Mouse (Mus musculus): ENCODE data around the gene Rprd2. TPM values are rescaled to one million over a fixed set of nuclear protein-coding genes. Genes with fewer than 3 reads are reported as not detected.

The Rprd2 gene
- polyA plus RNA-seq, 1 experiment from 2014 or later, result 22.4 TPM

DNA sequence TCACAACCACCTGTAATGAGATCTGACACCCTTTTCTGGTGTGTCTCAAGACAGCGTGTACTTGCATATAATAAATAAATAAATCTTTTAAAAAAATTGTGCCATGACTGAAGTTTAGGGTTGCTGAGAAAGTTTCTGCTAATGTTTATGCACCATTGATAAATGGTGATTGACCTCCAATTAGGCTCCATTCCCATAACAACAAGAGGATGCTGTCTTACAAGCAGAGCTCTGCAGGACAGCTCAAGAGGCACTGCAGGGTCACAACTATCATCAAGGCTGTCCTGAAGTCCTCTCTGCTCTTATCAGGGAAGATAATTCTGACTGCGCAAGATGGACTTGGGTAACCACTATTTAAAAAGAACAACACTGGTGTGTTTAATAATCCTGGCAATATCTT, 100.5 kb downstream of the Rprd2 start:
- DNase-seq (ENCODE audit: low spot score, missing footprints) (no peak), ATAC-seq (ENCODE audit: low FRiP score) (no peak)
- no peaks in the 10 kb centered on the region for H3K36me3 ChIP-seq (ENCODE audit: control insufficient read depth, insufficient read depth, low read length)
- 93% methylated on average over 2 of the region's 2 CpGs for WGBS
- H3K27ac ChIP-seq (ENCODE audit: low read depth, low read length), result no peak overlapping the region
- H3K4me1 ChIP-seq (ENCODE audit: control insufficient read depth, insufficient read depth, low read length), result no peaks in the 10 kb centered on the region
- no peak overlapping the region for H3K4me2 ChIP-seq
- H3K27me3 ChIP-seq (ENCODE audit: control insufficient read depth, insufficient read depth, low read length), result no peaks in the 10 kb centered on the region
- H3K9me3 ChIP-seq (ENCODE audit: control insufficient read depth, low read length), result no peaks in the 10 kb centered on the region
- H3K9ac ChIP-seq (ENCODE audit: low read length), result no peak overlapping the region
- H3K4me3 ChIP-seq (ENCODE audit: low read depth, low read length), result no peak overlapping the region

DNA sequence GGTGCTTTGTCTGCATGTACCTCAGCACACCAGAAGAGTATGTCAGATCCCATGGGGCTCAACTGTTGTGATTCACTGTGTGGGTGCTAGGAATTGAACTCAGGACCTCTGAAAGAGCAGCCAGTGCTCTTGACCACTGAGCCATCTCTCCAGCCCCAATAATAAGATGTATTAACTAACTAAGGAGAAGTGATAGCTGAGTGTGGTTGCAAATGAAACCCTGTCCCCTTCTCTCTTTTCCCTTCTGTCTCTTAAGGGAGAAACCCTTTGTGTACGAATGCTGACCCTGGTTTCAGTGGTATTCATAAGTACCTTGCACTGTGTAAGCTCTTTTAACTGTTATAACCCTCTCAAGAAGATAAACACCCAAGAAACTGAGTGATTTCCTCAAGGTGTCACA, 102.6 kb downstream of the Rprd2 start:
- H3K4me1 ChIP-seq (ENCODE audit: control insufficient read depth, insufficient read depth, low read length), result no peaks in the 10 kb centered on the region
- WGBS, result 69% methylated on average over 1 of the region's 1 CpGs

More for the DNA sequence above, 102.6 kb downstream of the Rprd2 start:
- Histone ChIP-seq H3K4me3 (ENCODE audit: low read depth, low read length) (no peak overlapping the region), H3K27me3 (ENCODE audit: control insufficient read depth, insufficient read depth, low read length) (no peaks in the 10 kb centered on the region), H3K4me2 (no peak overlapping the region), H3K9me3 (ENCODE audit: control insufficient read depth, low read length) (no peaks in the 10 kb centered on the region), H3K9ac (ENCODE audit: low read length) (no peak overlapping the region), H3K27ac (ENCODE audit: low read depth, low read length) (no peak overlapping the region), H3K36me3 (ENCODE audit: control insufficient read depth, insufficient read depth, low read length) (no peaks in the 10 kb centered on the region)
- ATAC-seq (ENCODE audit: low FRiP score) (no peak), DNase-seq (ENCODE audit: low spot score, missing footprints) (no peak)

Small RNA genes lying within 50 kb of the gene (microRNA-seq; reads per million reads assigned to microRNA genes)
- not detected for gene Mir7014

Other genes with a start within 250 kb of the Rprd2 start
- 41.8 and 45.1 TPM in 2 replicates for gene Golph3l, start 229.9 kb downstream of the Rprd2 start, polyA plus RNA-seq (2014; fragmentation: Nextera tagmentation; extraction: Ambion mirVana)
- gene Ensa, start 193.9 kb downstream of the Rprd2 start, polyA plus RNA-seq (2014; fragmentation: Nextera tagmentation; extraction: Ambion mirVana), result 88.1 and 93.2 TPM in 2 replicates
- gene Mcl1, start 160.1 kb downstream of the Rprd2 start, polyA plus RNA-seq (2014; fragmentation: Nextera tagmentation; extraction: Ambion mirVana), result 74.1 and 79.9 TPM in 2 replicates
- 0.28 and 0.52 TPM in 2 replicates for gene Adamtsl4, start 130.9 kb downstream of the Rprd2 start, polyA plus RNA-seq (2014; fragmentation: Nextera tagmentation; extraction: Ambion mirVana)
- 15.4 and 18.0 TPM in 2 replicates for gene Ecm1, start 79.3 kb downstream of the Rprd2 start, polyA plus RNA-seq (2014; fragmentation: Nextera tagmentation; extraction: Ambion mirVana)
- 47.9 and 49.6 TPM in 2 replicates for gene Tars2, start 58.7 kb downstream of the Rprd2 start, polyA plus RNA-seq (2014; fragmentation: Nextera tagmentation; extraction: Ambion mirVana)
- 65.3 and 69.6 TPM in 2 replicates for gene Prpf3, start 37.0 kb upstream of the Rprd2 start, polyA plus RNA-seq (2014; fragmentation: Nextera tagmentation; extraction: Ambion mirVana)
- 343 and 356 TPM in 2 replicates for gene Mrps21, start 52.7 kb upstream of the Rprd2 start, polyA plus RNA-seq (2014; fragmentation: Nextera tagmentation; extraction: Ambion mirVana)
- gene Ciart, start 63.4 kb upstream of the Rprd2 start, polyA plus RNA-seq (2014; fragmentation: Nextera tagmentation; extraction: Ambion mirVana), result 4.5 and 4.6 TPM in 2 replicates
- gene BC028528, start 73.1 kb upstream of the Rprd2 start, polyA plus RNA-seq (2014; fragmentation: Nextera tagmentation; extraction: Ambion mirVana), result 8.5 and 8.9 TPM in 2 replicates
- 32.5 and 34.3 TPM in 2 replicates for gene Aph1a, start 75.1 kb upstream of the Rprd2 start, polyA plus RNA-seq (2014; fragmentation: Nextera tagmentation; extraction: Ambion mirVana)
- gene Car14, start 85.8 kb upstream of the Rprd2 start, polyA plus RNA-seq (2014; fragmentation: Nextera tagmentation; extraction: Ambion mirVana), result 32.1 and 33.4 TPM in 2 replicates
- 149 and 151 TPM in 2 replicates for gene Anp32e, start 110.4 kb upstream of the Rprd2 start, polyA plus RNA-seq (2014; fragmentation: Nextera tagmentation; extraction: Ambion mirVana)
- gene Plekho1, start 177.1 kb upstream of the Rprd2 start, polyA plus RNA-seq (2014; fragmentation: Nextera tagmentation; extraction: Ambion mirVana), result 62.9 and 70.7 TPM in 2 replicates
- 24.7 and 29.5 TPM in 2 replicates for gene Vps45, start 239.6 kb upstream of the Rprd2 start, polyA plus RNA-seq (2014; fragmentation: Nextera tagmentation; extraction: Ambion mirVana)

All from midbrain, embryonic 11.5 days (tissue).